Mouse (Mus musculus) bone marrow, adult 2 months (tissue): ENCODE measurements around the gene Ebi3.

Experiments used
- CTCF ChIP-seq: fragments of 200-500 bp; IDR thresholded peaks from 2 replicates; pipeline ENCODE4 v1.5.1; 2011; ENCODE audit warnings: low read length, control low read depth; ENCODE audit not compliant: control insufficient read depth, insufficient read depth
- POLR2A ChIP-seq: fragments of 200-500 bp; IDR thresholded peaks from 2 replicates; pipeline ENCODE4 v1.6.1; 2011; ENCODE audit warnings: low read depth, mild to moderate bottlenecking, control low read depth, low read length, borderline replicate concordance; ENCODE audit not compliant: control insufficient read depth

- no peak for TF ChIP-seq POLR2A
- no peak for TF ChIP-seq CTCF
These were observed 24.9 kb downstream of the Ebi3 start for GRCm38 (mm10) chr17:55977301-55977700.
